In genomic region chr2:131159938-131160581, GRCm38 (mm10) we compare ENCODE assay signal across 8 mouse cellular contexts. TPM values are rescaled to one million over a fixed set of nuclear protein-coding genes. Genes with fewer than 3 reads are reported as not detected.
A peak's percentile ranks its signal among the peaks of the same experiment; 100 is the strongest.
DNase-seq lines count a peak whose midpoint lies in the region; ATAC-seq lines count a peak whose summit lies in the region.

Gene 1700037H04Rik (minus strand): TSS chr2:131160081.

- peak within 1 kb of the TSS; percentile 55 for H3K4me3 ChIP-seq in hindbrain, embryonic 12.5 days

- ATAC-seq in hindbrain, embryonic 12.5 days (ENCODE audit: low FRiP score), result peak; percentile 96

- H3K4me1 ChIP-seq in hindbrain, embryonic 12.5 days, result peaks cover 35% of the 10 kb centered on the region

- no peaks in the 10 kb centered on the region for H3K27me3 ChIP-seq in hindbrain, embryonic 12.5 days

- DNase-seq in NIH3T3 (ENCODE audit: low read depth), result peak; percentile 99
- peak; percentile 99 for DNase-seq in cerebellum, postnatal 10 days
- peak; percentile 96 to 97 for DNase-seq in frontal cortex, postnatal 10 days (ENCODE audit: low spot score in 2 of 2)
- DNase-seq in layer of hippocampus, postnatal 14 days (ENCODE audit: low spot score in 2 of 2), result peak; percentile 94 to 98
- DNase-seq in lung, postnatal 14 days, result peak; percentile 97
- peak; percentile 95 for DNase-seq in retina, adult 2 months (ENCODE audit: low read depth, low spot score)
- DNase-seq in thymus, postnatal 36 days, result peak; percentile 94 to 96

- H3K4me2 ChIP-seq in hindbrain, embryonic 12.5 days (replicated peaks), result peak within 1 kb of the TSS; percentile 81

- under 1% methylated on average over 54 of the region's 54 CpGs for WGBS in hindbrain, embryonic 12.5 days

- peak within 1 kb of the TSS; percentile 95 for H3K27ac ChIP-seq in hindbrain, embryonic 12.5 days

- H3K9me3 ChIP-seq in hindbrain, embryonic 12.5 days (replicated peaks), result 0 out of 2 replicates have a peak, but pooled peaks cover 5% of the 10 kb centered on the region

- peak within 1 kb of the TSS; percentile 83 for H3K9ac ChIP-seq in hindbrain, embryonic 12.5 days

- H3K36me3 ChIP-seq in hindbrain, embryonic 12.5 days, result no peaks in the 10 kb centered on the region

RNA-seq across cellular contexts. Expression of gene 1700037H04Rik, which starts in this region (rescaled TPM):
- polyA plus RNA-seq in hindbrain, embryonic 12.5 days (2016; fragmentation: Nextera tagmentation; extraction: Ambion mirVana), result 87.4 and 89.7 TPM in 2 replicates
- 10 to 100 TPM; 64.5 to 64.6 TPM for total RNA-seq in layer of hippocampus, postnatal 14 days (2021)

Comparison
In these comparisons a context has a peak if more than half of its experiments do, and no peak if none do; other contexts are left out.
1. Peak in every context shown above with its lines: DNase-seq, ATAC-seq, H3K4me3 ChIP-seq and H3K27ac ChIP-seq.